Comparison of ENCODE assay signal across 8 mouse cellular contexts in genomic region chr2:25534178-25534865, GRCm38 (mm10). TPM values are rescaled to one million over a fixed set of nuclear protein-coding genes. Genes with fewer than 3 reads are reported as not detected.
A peak's percentile ranks its signal among the peaks of the same experiment; 100 is the strongest.
DNase-seq lines count a peak whose midpoint lies in the region; ATAC-seq and TF ChIP-seq lines count a peak whose summit lies in the region.

No protein-coding gene starts in this region.

- peaks cover 14% of the 10 kb centered on the region for H3K36me3 ChIP-seq in midbrain, postnatal 0 days (ENCODE audit: insufficient read depth, low read length)
- H3K36me3 ChIP-seq in midbrain, embryonic 14.5 days (ENCODE audit: control insufficient read depth, insufficient read depth, low read length): peaks cover 43% of the 10 kb centered on the region
- peaks cover 17% of the 10 kb centered on the region for H3K36me3 ChIP-seq in neural tube, embryonic 15.5 days
- H3K36me3 ChIP-seq in forebrain, embryonic 16.5 days (ENCODE audit: control insufficient read depth, insufficient read depth): peaks cover 9% of the 10 kb centered on the region

- H3K4me2 ChIP-seq in midbrain, postnatal 0 days (ENCODE audit: low read depth, low read length, poor library complexity, severe bottlenecking): no peak overlapping the region
- no peak overlapping the region for H3K4me2 ChIP-seq in midbrain, embryonic 14.5 days (ENCODE audit: low read length)
- H3K4me2 ChIP-seq in neural tube, embryonic 15.5 days: no peak overlapping the region
- no peak overlapping the region for H3K4me2 ChIP-seq in forebrain, embryonic 16.5 days (ENCODE audit: low read length)

- WGBS in midbrain, postnatal 0 days: 80% methylated on average over 3 of the region's 3 CpGs
- 88% methylated on average over 3 of the region's 3 CpGs for WGBS in midbrain, embryonic 14.5 days
- 93% methylated on average over 3 of the region's 3 CpGs for WGBS in neural tube, embryonic 15.5 days
- WGBS in forebrain, embryonic 16.5 days: 93% methylated on average over 3 of the region's 3 CpGs

- peak; percentile 60 for DNase-seq in midbrain, postnatal 0 days (ENCODE audit: low spot score)
- no peak for DNase-seq in midbrain, embryonic 14.5 days
- DNase-seq in Patski (ENCODE audit: low read depth, low spot score): peak; percentile 94
- peak; percentile 86 for DNase-seq in cerebellum, adult 9-10 months
- DNase-seq in heart, postnatal 14 days: peak; percentile 76 to 88
- peak; percentile 90 for DNase-seq in lung, postnatal 36 days

- no peak overlapping the region for H3K27ac ChIP-seq in midbrain, postnatal 0 days (ENCODE audit: low read depth, low read length)
- no peak overlapping the region for H3K27ac ChIP-seq in midbrain, embryonic 14.5 days (replicated peaks; ENCODE audit: low read depth, low read length)
- H3K27ac ChIP-seq in neural tube, embryonic 15.5 days (replicated peaks): no peak overlapping the region
- H3K27ac ChIP-seq in forebrain, embryonic 16.5 days (ENCODE audit: low read length): no peak overlapping the region

- no peaks in the 10 kb centered on the region for H3K27me3 ChIP-seq in midbrain, postnatal 0 days (ENCODE audit: insufficient read depth, low read length)
- no peaks in the 10 kb centered on the region for H3K27me3 ChIP-seq in midbrain, embryonic 14.5 days (ENCODE audit: control insufficient read depth, insufficient read depth, low read length)
- H3K27me3 ChIP-seq in Patski: no peaks in the 10 kb centered on the region
- no peaks in the 10 kb centered on the region for H3K27me3 ChIP-seq in neural tube, embryonic 15.5 days (replicated peaks)
- H3K27me3 ChIP-seq in forebrain, embryonic 16.5 days (replicated peaks; ENCODE audit: control insufficient read depth, insufficient read depth, low read length): no peaks in the 10 kb centered on the region

- intact Hi-C loops in heart, postnatal 14 days (cut with DNase I): no loop called here

- TF ChIP-seq CTCF in midbrain, postnatal 0 days (IDR thresholded peaks at IDR 0.05): no peak
- TF ChIP-seq CTCF in Patski (IDR thresholded peaks at IDR 0.05): no peak

- no peaks in the 10 kb centered on the region for H3K4me1 ChIP-seq in midbrain, postnatal 0 days (ENCODE audit: insufficient read depth, low read length)
- no peaks in the 10 kb centered on the region for H3K4me1 ChIP-seq in midbrain, embryonic 14.5 days (ENCODE audit: control insufficient read depth, insufficient read depth, low read length)
- no peaks in the 10 kb centered on the region for H3K4me1 ChIP-seq in neural tube, embryonic 15.5 days
- H3K4me1 ChIP-seq in forebrain, embryonic 16.5 days (replicated peaks; ENCODE audit: control insufficient read depth, insufficient read depth, low read length): no peaks in the 10 kb centered on the region

- CTCF ChIA-PET in Patski (lab: Charles Lee): interaction anchor here (1.0 to 1.7 kb wide), 4 partner anchors 8 to 20 kb away, joined by 3 to 8 read pairs (median 4); no protein-coding TSS in a partner anchor

- no peak for ATAC-seq in midbrain, postnatal 0 days (ENCODE audit: low FRiP score)
- ATAC-seq in midbrain, embryonic 14.5 days (ENCODE audit: low FRiP score, low TSS enrichment): no peak
- peak; percentile 90 for ATAC-seq in Patski
- no peak for ATAC-seq in neural tube, embryonic 15.5 days (ENCODE audit: low FRiP score)
- no peak for ATAC-seq in forebrain, embryonic 16.5 days

- no peaks in the 10 kb centered on the region for H3K9me3 ChIP-seq in midbrain, postnatal 0 days (ENCODE audit: low read length)
- H3K9me3 ChIP-seq in midbrain, embryonic 14.5 days (ENCODE audit: control insufficient read depth, low read length): no peaks in the 10 kb centered on the region
- H3K9me3 ChIP-seq in neural tube, embryonic 15.5 days (replicated peaks): no peaks in the 10 kb centered on the region
- no peaks in the 10 kb centered on the region for H3K9me3 ChIP-seq in forebrain, embryonic 16.5 days (ENCODE audit: control insufficient read depth, low read length)

- no peak overlapping the region for H3K4me3 ChIP-seq in midbrain, postnatal 0 days (ENCODE audit: low read depth, low read length)
- H3K4me3 ChIP-seq in midbrain, embryonic 14.5 days (replicated peaks; ENCODE audit: low read depth, low read length): no peak overlapping the region
- no peak overlapping the region for H3K4me3 ChIP-seq in neural tube, embryonic 15.5 days (replicated peaks)
- no peak overlapping the region for H3K4me3 ChIP-seq in forebrain, embryonic 16.5 days (replicated peaks; ENCODE audit: low read length)

- no peak overlapping the region for H3K9ac ChIP-seq in midbrain, postnatal 0 days (replicated peaks; ENCODE audit: low read length, poor library complexity, severe bottlenecking)
- no peak overlapping the region for H3K9ac ChIP-seq in midbrain, embryonic 14.5 days (replicated peaks; ENCODE audit: low read length)
- no peak overlapping the region for H3K9ac ChIP-seq in neural tube, embryonic 15.5 days (replicated peaks)
- no peak overlapping the region for H3K9ac ChIP-seq in forebrain, embryonic 16.5 days (replicated peaks; ENCODE audit: low read depth, low read length)

- POLR2A ChIA-PET in Patski (lab: Charles Lee): interaction anchor here (0.7 to 1.2 kb wide), 3 partner anchors 16 to 334 kb away, joined by 3 read pairs; partner anchors contain the start of gene Edf1

- in situ Hi-C loops in Patski (cut with MboI; ENCODE audit: low pct_unique_long_range_greater_than_20kb): no loop called here

RNA-seq across cellular contexts. Expression of gene Traf2, which starts 12.4 kb away (rescaled TPM):
- total RNA-seq in midbrain, postnatal 0 days (2014; rRNA removed): 5.5 and 7.6 TPM in 2 replicates
- polyA plus RNA-seq in midbrain, postnatal 0 days (2015; fragmentation: Nextera tagmentation; extraction: Ambion mirVana): 7.0 and 9.3 TPM in 2 replicates
- polyA plus RNA-seq in midbrain, embryonic 14.5 days (2014; fragmentation: Nextera tagmentation; extraction: Ambion mirVana): 17.3 and 19.2 TPM in 2 replicates
- 30.4 TPM for polyA plus RNA-seq in Patski (2021)
- 10 to 100 TPM; 16.6 to 16.7 TPM for total RNA-seq in heart, postnatal 14 days (2021)
- polyA plus RNA-seq in neural tube, embryonic 15.5 days (2015; fragmentation: Nextera tagmentation; extraction: Ambion mirVana): 15.4 and 21.1 TPM in 2 replicates
- polyA plus RNA-seq in forebrain, embryonic 16.5 days (2015; fragmentation: Nextera tagmentation; extraction: Ambion mirVana): 26.8 and 29.5 TPM in 2 replicates

RNA-seq across cellular contexts. Expression of gene Edf1, which starts 23.3 kb away (rescaled TPM):
- 187 and 196 TPM in 2 replicates for total RNA-seq in midbrain, postnatal 0 days (2014; rRNA removed)
- 389 and 392 TPM in 2 replicates for polyA plus RNA-seq in midbrain, postnatal 0 days (2015; fragmentation: Nextera tagmentation; extraction: Ambion mirVana)
- polyA plus RNA-seq in midbrain, embryonic 14.5 days (2014; fragmentation: Nextera tagmentation; extraction: Ambion mirVana): 318 and 409 TPM in 2 replicates
- 285 TPM for polyA plus RNA-seq in Patski (2021)
- 100 to 1,000 TPM; 175 to 185 TPM for total RNA-seq in heart, postnatal 14 days (2021)
- 400 and 433 TPM in 2 replicates for polyA plus RNA-seq in neural tube, embryonic 15.5 days (2015; fragmentation: Nextera tagmentation; extraction: Ambion mirVana)
- 327 and 359 TPM in 2 replicates for polyA plus RNA-seq in forebrain, embryonic 16.5 days (2015; fragmentation: Nextera tagmentation; extraction: Ambion mirVana)

RNA-seq across cellular contexts. Expression of gene C8g, which starts 32.8 kb away (rescaled TPM):
- total RNA-seq in midbrain, postnatal 0 days (2014; rRNA removed): 2.7 and 4.4 TPM in 2 replicates
- polyA plus RNA-seq in midbrain, postnatal 0 days (2015; fragmentation: Nextera tagmentation; extraction: Ambion mirVana): 6.8 TPM in 2 replicates
- 5.5 and 6.1 TPM in 2 replicates for polyA plus RNA-seq in midbrain, embryonic 14.5 days (2014; fragmentation: Nextera tagmentation; extraction: Ambion mirVana)
- polyA plus RNA-seq in Patski (2021): 5.2 TPM
- under 1 TPM; 0.51 to 0.98 TPM for total RNA-seq in heart, postnatal 14 days (2021)
- polyA plus RNA-seq in neural tube, embryonic 15.5 days (2015; fragmentation: Nextera tagmentation; extraction: Ambion mirVana): 6.3 and 6.4 TPM in 2 replicates
- polyA plus RNA-seq in forebrain, embryonic 16.5 days (2015; fragmentation: Nextera tagmentation; extraction: Ambion mirVana): 4.4 and 4.5 TPM in 2 replicates

RNA-seq across cellular contexts. Expression of gene Fbxw5, which starts 33.8 kb away (rescaled TPM):
- total RNA-seq in midbrain, postnatal 0 days (2014; rRNA removed): 131 and 148 TPM in 2 replicates
- 106 and 113 TPM in 2 replicates for polyA plus RNA-seq in midbrain, postnatal 0 days (2015; fragmentation: Nextera tagmentation; extraction: Ambion mirVana)
- polyA plus RNA-seq in midbrain, embryonic 14.5 days (2014; fragmentation: Nextera tagmentation; extraction: Ambion mirVana): 110 and 117 TPM in 2 replicates
- polyA plus RNA-seq in Patski (2021): 85.5 TPM
- total RNA-seq in heart, postnatal 14 days (2021): 10 to 100 TPM; 92.0 to 96.2 TPM
- polyA plus RNA-seq in neural tube, embryonic 15.5 days (2015; fragmentation: Nextera tagmentation; extraction: Ambion mirVana): 128 and 134 TPM in 2 replicates
- 133 and 156 TPM in 2 replicates for polyA plus RNA-seq in forebrain, embryonic 16.5 days (2015; fragmentation: Nextera tagmentation; extraction: Ambion mirVana)

RNA-seq across cellular contexts. Expression of gene Mamdc4, which starts 40.3 kb away (rescaled TPM):
- total RNA-seq in midbrain, postnatal 0 days (2014; rRNA removed): 1.7 and 1.9 TPM in 2 replicates
- 0.32 TPM in 2 replicates for polyA plus RNA-seq in midbrain, postnatal 0 days (2015; fragmentation: Nextera tagmentation; extraction: Ambion mirVana)
- 2.1 and 3.9 TPM in 2 replicates for polyA plus RNA-seq in midbrain, embryonic 14.5 days (2014; fragmentation: Nextera tagmentation; extraction: Ambion mirVana)
- 15.4 TPM for polyA plus RNA-seq in Patski (2021)
- 1 to 10 TPM; 3.0 to 5.2 TPM for total RNA-seq in heart, postnatal 14 days (2021)
- polyA plus RNA-seq in neural tube, embryonic 15.5 days (2015; fragmentation: Nextera tagmentation; extraction: Ambion mirVana): 2.3 and 33.0 TPM in 2 replicates
- polyA plus RNA-seq in forebrain, embryonic 16.5 days (2015; fragmentation: Nextera tagmentation; extraction: Ambion mirVana): 1.0 and 2.8 TPM in 2 replicates
